Mouse (Mus musculus): ENCODE measurements at regions not wholly inside any gene's neighbourhood (a gene's known extent, or its start where the extent isn't known, plus 50 kb on each side); places are given as distances from the start of the nearest gene placed in this dataset.

DNA sequence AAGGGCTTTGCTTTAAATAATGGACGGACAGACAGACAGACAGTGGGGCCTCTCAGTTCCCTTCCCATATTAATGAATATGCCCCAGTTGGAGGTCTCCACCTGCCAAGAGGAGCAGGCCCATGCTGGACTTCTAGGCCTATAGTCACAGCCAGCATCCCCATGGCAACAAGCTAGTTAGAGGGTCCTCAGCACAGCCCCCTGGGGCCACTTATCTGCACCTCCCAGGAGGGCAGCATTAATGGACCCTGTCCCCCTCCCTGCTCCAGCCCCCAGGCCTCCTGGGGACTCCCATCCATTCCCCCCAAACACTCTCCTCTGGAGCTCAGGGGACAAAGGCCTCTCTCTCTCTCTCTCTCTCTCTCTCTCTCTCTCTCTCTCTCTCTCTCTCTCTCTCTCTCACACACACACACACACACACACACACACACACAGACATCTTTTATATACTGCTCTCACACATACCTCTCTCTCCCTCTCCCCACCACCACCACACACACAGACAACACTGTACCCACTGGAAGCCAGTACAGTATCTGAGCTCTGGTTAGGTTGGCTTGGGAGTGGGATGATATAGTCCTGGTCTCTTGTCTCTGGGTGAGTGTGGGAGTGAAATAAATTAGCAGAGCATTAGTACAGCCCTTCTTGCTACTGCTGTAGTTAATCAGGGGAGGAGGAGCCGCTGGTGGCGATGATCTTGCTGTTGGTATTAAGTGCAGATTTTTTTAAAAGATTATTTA lies 127.7 kb downstream of the Mrm1 start:
- WGBS, result 67% methylated on average over 3 of the region's 3 CpGs
- Histone ChIP-seq H3K9me3 (no peaks in the 10 kb centered on the region), H3K4me1 (peaks cover 18% of the 10 kb centered on the region), H3K4me3 (no peak overlapping the region), H3K27me3 (replicated peaks; ENCODE audit: low read depth, poor library complexity, severe bottlenecking) (peaks cover 27% of the 10 kb centered on the region), H3K36me3 (replicated peaks) (no peaks in the 10 kb centered on the region), H3K27ac (replicated peaks) (no peak overlapping the region; the same call in 1 of the 2 replicates)
- DNase-seq (ENCODE audit: low spot score), result no peak

DNA sequence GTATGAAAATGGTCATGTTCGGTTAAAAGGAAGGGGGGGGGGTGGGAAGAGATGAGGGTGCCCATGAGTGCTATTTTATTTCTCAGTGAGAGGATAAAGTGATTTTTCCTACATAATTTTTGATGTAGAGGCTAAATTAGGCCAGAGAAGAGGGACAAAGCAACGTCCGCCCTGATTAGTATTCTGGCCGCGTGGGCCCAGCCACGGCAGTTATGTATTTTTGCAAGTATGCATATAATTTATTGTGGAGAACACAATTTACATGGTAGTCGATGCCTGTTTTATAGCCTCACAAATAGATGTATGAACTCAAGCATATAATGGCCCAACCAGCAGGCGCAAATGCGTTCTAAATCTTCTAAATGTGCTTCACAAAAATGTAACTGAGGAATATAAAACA lies 132.8 kb downstream of the Mrm1 start:
- Histone ChIP-seq H3K4me1 (peaks cover 10% of the 10 kb centered on the region), H3K27ac (replicated peaks) (no peak overlapping the region), H3K4me3 (no peak overlapping the region), H3K9me3 (no peaks in the 10 kb centered on the region), H3K36me3 (replicated peaks) (no peaks in the 10 kb centered on the region), H3K27me3 (replicated peaks; ENCODE audit: low read depth, poor library complexity, severe bottlenecking) (peaks cover 21% of the 10 kb centered on the region)
- DNase-seq (ENCODE audit: low spot score), result no peak
- 93% methylated on average over 9 of the region's 9 CpGs for WGBS

DNA sequence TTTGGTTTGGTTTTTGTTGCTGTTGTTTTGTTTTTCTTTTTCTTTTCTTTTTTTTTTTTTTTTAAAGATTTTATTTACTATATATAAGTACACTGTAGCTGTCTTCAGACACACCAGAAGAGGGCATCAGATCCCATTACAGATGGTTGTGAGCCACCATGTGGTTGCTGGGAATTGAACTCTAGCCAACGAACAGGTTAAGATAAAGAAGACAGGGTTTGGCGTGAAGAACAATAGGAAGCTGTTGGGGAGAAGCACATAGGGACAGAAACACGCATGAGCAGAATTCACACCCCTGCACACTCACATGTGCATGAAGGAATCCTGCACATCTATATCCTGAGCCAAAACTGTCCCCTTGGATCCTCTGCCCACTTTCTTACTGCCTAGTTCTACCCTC lies 135.0 kb downstream of the Mrm1 start:
- Histone ChIP-seq H3K36me3 (replicated peaks) (no peaks in the 10 kb centered on the region), H3K4me3 (no peak overlapping the region), H3K27me3 (replicated peaks; ENCODE audit: low read depth, poor library complexity, severe bottlenecking) (peaks cover 24% of the 10 kb centered on the region; the same call in 1 of the 2 replicates), H3K4me1 (no peaks in the 10 kb centered on the region), H3K9me3 (no peaks in the 10 kb centered on the region), H3K27ac (replicated peaks) (no peak overlapping the region)
- 89% methylated on average over 3 of the region's 3 CpGs for WGBS
- DNase-seq (ENCODE audit: low spot score), result no peak

- H3K27me3 ChIP-seq (replicated peaks; ENCODE audit: low read depth, poor library complexity, severe bottlenecking), result peaks cover 38% of the 10 kb centered on the region
- 88% methylated on average over 13 of the region's 13 CpGs for WGBS
- DNase-seq (ENCODE audit: low spot score), result no peak
- H3K36me3 ChIP-seq (replicated peaks), result no peaks in the 10 kb centered on the region
- H3K9me3 ChIP-seq, result no peaks in the 10 kb centered on the region
- H3K4me3 ChIP-seq, result no peak overlapping the region
- no peak overlapping the region for H3K27ac ChIP-seq (replicated peaks)
- H3K4me1 ChIP-seq, result no peaks in the 10 kb centered on the region
These were observed 136.4 kb downstream of the Mrm1 start for GRCm38 (mm10) chr11:84682931-84683330.

DNA sequence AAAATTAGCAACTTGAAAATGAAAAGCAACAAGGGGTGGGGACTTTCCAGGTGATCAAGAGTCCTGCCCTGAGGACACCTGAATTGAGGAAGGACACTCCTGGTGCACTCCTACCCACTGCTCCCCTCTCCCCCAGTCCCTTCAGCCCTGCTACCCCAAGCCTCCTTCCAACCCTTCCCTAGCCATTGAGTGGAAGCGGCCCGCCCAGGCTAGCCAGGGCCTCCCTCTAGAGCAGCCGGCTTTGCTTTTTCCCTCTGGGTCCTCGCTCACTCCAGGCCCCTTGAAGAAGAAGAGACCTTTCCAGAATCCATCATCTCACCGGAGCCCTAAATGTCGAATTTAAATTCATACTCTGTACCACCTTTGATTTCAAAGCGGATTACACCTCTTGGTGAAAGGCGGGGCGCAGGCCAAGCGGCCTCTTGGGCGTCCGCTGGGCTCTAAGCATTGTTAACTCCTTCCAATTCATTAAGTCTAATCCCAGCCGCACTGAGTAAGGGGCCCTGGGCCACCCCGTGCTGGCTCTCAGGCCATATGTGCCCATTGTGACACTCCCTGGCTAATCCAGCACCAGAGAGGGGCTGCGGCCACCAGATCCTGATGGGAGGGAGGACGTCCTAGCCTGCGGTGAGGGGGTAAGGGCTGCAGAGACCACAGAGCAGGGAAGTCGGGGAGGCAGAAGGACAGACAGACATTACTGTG lies 142.8 kb downstream of the Mrm1 start:
- DNase-seq (ENCODE audit: low spot score), result no peak
- peaks cover 9% of the 10 kb centered on the region for H3K4me1 ChIP-seq
- 16% methylated on average over 18 of the region's 18 CpGs for WGBS
- no peaks in the 10 kb centered on the region for H3K36me3 ChIP-seq (replicated peaks)
- H3K9me3 ChIP-seq, result no peaks in the 10 kb centered on the region
- H3K4me3 ChIP-seq, result no peak overlapping the region
- peaks cover 79% of the 10 kb centered on the region for H3K27me3 ChIP-seq (replicated peaks; ENCODE audit: low read depth, poor library complexity, severe bottlenecking)
- H3K27ac ChIP-seq (replicated peaks), result no peak overlapping the region

DNA sequence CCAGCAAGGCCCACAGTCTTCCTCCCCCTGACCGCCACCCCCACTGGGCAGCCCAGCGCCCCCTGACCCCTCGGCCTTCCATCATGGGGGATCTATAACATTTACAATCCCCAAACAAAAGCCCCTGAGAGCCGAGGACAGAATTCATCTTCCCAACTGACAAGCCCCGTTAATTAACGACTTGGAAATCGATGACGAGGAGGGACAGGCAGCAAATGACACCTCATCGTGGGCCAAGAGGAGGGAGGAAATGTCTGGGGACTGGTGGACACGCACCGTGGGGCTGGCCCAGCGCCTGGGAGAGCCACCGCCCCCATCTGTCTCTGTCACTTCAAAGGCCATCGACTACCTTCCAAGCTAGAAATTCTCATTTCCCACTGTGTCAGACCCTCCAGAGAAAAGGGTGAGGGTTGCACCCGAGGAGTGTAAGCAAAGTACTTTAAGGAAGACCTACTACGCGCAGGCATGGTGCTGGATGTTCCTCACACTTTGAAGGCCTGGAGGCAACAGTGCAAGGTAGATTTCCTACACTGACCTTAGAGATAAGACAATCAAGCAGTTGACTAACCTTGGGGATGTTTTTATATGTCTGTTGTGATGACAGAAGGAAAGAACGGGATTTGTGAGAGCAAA lies 146.4 kb downstream of the Mrm1 start:
- DNase-seq (ENCODE audit: low spot score), result no peak
- peaks cover 47% of the 10 kb centered on the region for H3K27me3 ChIP-seq (replicated peaks; ENCODE audit: low read depth, poor library complexity, severe bottlenecking)
- 63% methylated on average over 18 of the region's 18 CpGs for WGBS
- H3K4me3 ChIP-seq, result no peak overlapping the region
- no peaks in the 10 kb centered on the region for H3K9me3 ChIP-seq
- H3K27ac ChIP-seq (replicated peaks), result no peak overlapping the region
- H3K4me1 ChIP-seq, result peaks cover 16% of the 10 kb centered on the region
- H3K36me3 ChIP-seq (replicated peaks), result no peaks in the 10 kb centered on the region

DNA sequence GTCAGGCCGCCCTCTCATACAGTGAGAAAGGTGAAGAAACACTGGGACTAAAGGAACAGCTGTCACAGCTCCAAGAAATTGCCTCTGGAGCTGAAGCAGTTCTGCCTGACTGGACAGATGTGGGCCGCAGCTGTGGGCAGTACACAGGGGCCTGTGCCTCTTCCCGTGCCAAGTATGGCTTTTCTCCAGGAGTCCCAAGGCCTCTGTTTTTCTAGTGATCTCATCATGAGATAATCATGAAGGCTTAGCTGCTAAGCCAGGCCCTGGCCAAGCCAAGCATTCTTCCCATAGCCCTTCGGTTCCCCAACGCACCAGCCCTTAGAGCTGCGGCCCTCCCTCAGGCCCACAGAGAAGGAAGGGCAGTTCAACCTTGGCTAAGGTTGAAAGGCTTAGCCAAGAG lies 146.2 kb upstream of the Lhx1 start:
- H3K4me1 ChIP-seq, result peaks cover 10% of the 10 kb centered on the region
- H3K9me3 ChIP-seq, result no peaks in the 10 kb centered on the region
- no peaks in the 10 kb centered on the region for H3K36me3 ChIP-seq (replicated peaks)
- 85% methylated on average over 6 of the region's 6 CpGs for WGBS
- peaks cover 34% of the 10 kb centered on the region for H3K27me3 ChIP-seq (replicated peaks; ENCODE audit: low read depth, poor library complexity, severe bottlenecking)
- no peak overlapping the region for H3K27ac ChIP-seq (replicated peaks)
- no peak overlapping the region for H3K4me3 ChIP-seq
- no peak for DNase-seq (ENCODE audit: low spot score)

DNA sequence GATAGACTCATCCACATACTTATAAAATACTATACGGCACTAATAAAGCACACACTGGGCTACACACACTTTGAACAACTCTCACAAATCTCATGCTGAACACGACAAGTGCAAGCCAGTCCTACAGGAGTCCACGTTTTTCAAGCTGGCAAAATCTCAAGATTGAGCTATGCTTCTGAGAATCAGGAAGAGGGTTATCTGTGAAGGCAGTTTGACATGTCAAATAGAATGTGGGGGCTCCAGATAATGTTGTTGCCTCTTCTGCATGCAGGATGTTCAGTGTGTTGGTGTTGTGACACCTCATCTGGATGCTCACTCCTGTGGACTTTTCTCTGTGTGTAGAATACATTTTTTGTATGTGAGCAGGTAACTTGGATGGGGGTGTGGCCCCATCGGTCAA lies 142.4 kb upstream of the Lhx1 start:
- Histone ChIP-seq H3K4me3 (no peak overlapping the region), H3K4me1 (peaks cover 7% of the 10 kb centered on the region), H3K9me3 (no peaks in the 10 kb centered on the region), H3K27ac (replicated peaks) (no peak overlapping the region), H3K36me3 (replicated peaks) (no peaks in the 10 kb centered on the region), H3K27me3 (replicated peaks; ENCODE audit: low read depth, poor library complexity, severe bottlenecking) (peaks cover 16% of the 10 kb centered on the region)
- DNase-seq (ENCODE audit: low spot score), result no peak
- 79% methylated on average over 4 of the region's 4 CpGs for WGBS

DNA sequence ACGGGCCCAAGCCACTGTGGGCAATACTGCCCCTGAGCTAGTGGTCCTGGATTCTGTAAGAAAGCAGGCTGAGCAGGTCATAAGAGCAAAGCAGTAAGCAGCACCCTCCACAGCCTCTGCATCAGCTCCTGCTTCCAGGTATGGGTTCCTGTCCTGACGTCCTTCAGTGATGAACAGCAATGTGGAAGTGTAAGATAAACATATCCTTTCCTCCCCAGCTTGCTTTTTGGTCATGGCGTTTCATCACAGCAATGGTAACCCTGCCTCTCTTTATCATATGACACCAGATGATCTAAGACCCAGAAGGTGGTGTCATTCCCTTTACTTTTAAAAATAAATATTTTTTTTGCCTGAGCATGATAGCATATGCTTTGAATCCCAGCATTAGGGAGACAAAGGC lies 138.9 kb upstream of the Lhx1 start:
- Histone ChIP-seq H3K36me3 (replicated peaks) (no peaks in the 10 kb centered on the region), H3K27me3 (replicated peaks; ENCODE audit: low read depth, poor library complexity, severe bottlenecking) (0 out of 2 replicates have a peak, but pooled peaks cover 20% of the 10 kb centered on the region), H3K27ac (replicated peaks) (no peak overlapping the region), H3K4me3 (no peak overlapping the region), H3K9me3 (no peaks in the 10 kb centered on the region), H3K4me1 (peaks cover 26% of the 10 kb centered on the region)
- DNase-seq (ENCODE audit: low spot score), result no peak
- 76% methylated on average over 3 of the region's 3 CpGs for WGBS

DNA sequence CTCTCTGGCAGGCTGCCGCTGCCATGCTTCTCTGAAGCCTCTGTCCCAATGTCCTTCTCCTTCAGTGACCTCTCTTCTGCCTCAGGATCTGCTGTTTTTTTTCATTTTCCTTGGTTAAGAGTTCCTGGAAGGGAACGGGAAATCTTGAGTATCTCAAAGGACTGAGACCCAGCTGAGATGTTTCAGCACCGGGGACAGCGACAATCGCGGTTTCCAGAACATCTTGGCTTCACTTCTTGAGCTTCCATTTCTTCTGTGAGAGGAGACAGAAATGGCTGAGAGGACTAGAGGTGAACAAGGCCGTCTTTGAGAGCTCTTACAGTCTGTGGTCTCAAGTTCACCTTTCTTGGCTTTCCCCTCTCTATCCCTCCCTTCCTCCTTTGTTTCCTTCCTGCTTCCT lies 136.6 kb upstream of the Lhx1 start:
- no peak overlapping the region for H3K27ac ChIP-seq (replicated peaks)
- peak; percentile 85 for DNase-seq (ENCODE audit: low spot score)
- peaks cover 29% of the 10 kb centered on the region; the same call in 1 of the 2 replicates for H3K27me3 ChIP-seq (replicated peaks; ENCODE audit: low read depth, poor library complexity, severe bottlenecking)
- WGBS, result 13% methylated on average over 7 of the region's 7 CpGs
- H3K4me3 ChIP-seq, result no peak overlapping the region
- peaks cover 24% of the 10 kb centered on the region for H3K4me1 ChIP-seq
- H3K36me3 ChIP-seq (replicated peaks), result no peaks in the 10 kb centered on the region
- H3K9me3 ChIP-seq, result no peaks in the 10 kb centered on the region

- no peak overlapping the region for H3K4me3 ChIP-seq
- WGBS, result 9% methylated on average over 8 of the region's 8 CpGs
These were observed 135.5 kb upstream of the Lhx1 start for GRCm38 (mm10) chr11:84660877-84661276.

GRCm38 (mm10) chr11:84659370-84659937 lies 134.1 kb upstream of the Lhx1 start:
- Histone ChIP-seq H3K4me3 (no peak overlapping the region), H3K4me1 (peaks cover 24% of the 10 kb centered on the region), H3K27me3 (replicated peaks; ENCODE audit: low read depth, poor library complexity, severe bottlenecking) (peaks cover 43% of the 10 kb centered on the region), H3K36me3 (replicated peaks) (no peaks in the 10 kb centered on the region), H3K9me3 (no peaks in the 10 kb centered on the region), H3K27ac (replicated peaks) (no peak overlapping the region)
- DNase-seq (ENCODE audit: low spot score), result no peak
- 77% methylated on average over 7 of the region's 7 CpGs for WGBS

More at GRCm38 (mm10) chr11:84660877-84661276, 135.5 kb upstream of the Lhx1 start:
- no peaks in the 10 kb centered on the region for H3K9me3 ChIP-seq
- peaks cover 24% of the 10 kb centered on the region for H3K4me1 ChIP-seq
- DNase-seq (ENCODE audit: low spot score), result peak; percentile 59
- no peaks in the 10 kb centered on the region for H3K36me3 ChIP-seq (replicated peaks)
- H3K27ac ChIP-seq (replicated peaks), result no peak overlapping the region
- peaks cover 32% of the 10 kb centered on the region; the same call in 1 of the 2 replicates for H3K27me3 ChIP-seq (replicated peaks; ENCODE audit: low read depth, poor library complexity, severe bottlenecking)

Measured in embryonic facial prominence, embryonic 10.5 days (tissue).